Mouse (Mus musculus): ENCODE results near the gene Krtap3-1. TPM values are rescaled to one million over a fixed set of nuclear protein-coding genes. Genes with fewer than 3 reads are reported as not detected.

The Krtap3-1 gene
- polyA plus RNA-seq, 1 experiment from 2014 or later, result not detected

GRCm38 (mm10) chr11:99562580-99562979 is 3.9 kb downstream of the Krtap3-1 start:
- no peaks in the 10 kb centered on the region for H3K4me1 ChIP-seq (replicated peaks; ENCODE audit: insufficient read depth, low read length)
- H3K9ac ChIP-seq (ENCODE audit: low read depth, low read length), result no peak overlapping the region
- ATAC-seq (replicated peaks; ENCODE audit: low FRiP score, low read depth), result no peak
- no peaks in the 10 kb centered on the region for H3K27me3 ChIP-seq (ENCODE audit: insufficient read depth, low read length)
- TF ChIP-seq CTCF (IDR thresholded peaks at IDR 0.05; ENCODE audit: low read depth), result no peak
- WGBS, result 61% methylated on average over 6 of the region's 6 CpGs
- H3K9me3 ChIP-seq (replicated peaks; ENCODE audit: low read length), result no peaks in the 10 kb centered on the region
- no peak overlapping the region for H3K4me2 ChIP-seq (ENCODE audit: low read length)
- H3K27ac ChIP-seq, result no peak overlapping the region
- H3K36me3 ChIP-seq (ENCODE audit: insufficient read depth, low read length), result no peaks in the 10 kb centered on the region
- no peak overlapping the region for H3K4me3 ChIP-seq (replicated peaks; ENCODE audit: low read depth, low read length)
- no peak for DNase-seq (ENCODE audit: low spot score)

DNA sequence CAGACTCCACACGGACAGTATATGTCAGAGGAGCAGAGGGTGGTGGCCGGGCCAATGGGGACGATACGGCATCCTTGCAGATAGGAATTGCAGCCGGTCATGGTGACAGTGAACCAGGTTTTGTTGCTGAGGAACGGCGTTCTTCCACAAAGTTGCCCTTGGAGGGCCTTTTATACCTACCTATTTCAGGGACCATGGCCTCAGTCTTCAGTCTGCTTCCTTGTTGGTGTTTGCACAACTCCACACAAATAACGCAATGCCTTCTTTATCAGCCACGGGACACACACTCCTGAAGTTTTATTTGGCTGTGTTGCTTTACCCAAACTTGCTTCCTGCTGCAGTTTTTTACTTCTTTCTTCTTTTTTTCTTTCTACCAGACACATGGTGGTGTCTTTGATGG is 7.1 kb downstream of the Krtap3-1 start, which contains the start of gene Gm11939:
TSS of gene Gm11939 (minus strand) at position 101 of the 400 bp plus-strand sequence.
- WGBS, result 92% methylated on average over 9 of the region's 9 CpGs
- Histone ChIP-seq H3K27me3 (ENCODE audit: insufficient read depth, low read length) (no peaks in the 10 kb centered on the region), H3K36me3 (ENCODE audit: insufficient read depth, low read length) (no peaks in the 10 kb centered on the region), H3K4me3 (replicated peaks; ENCODE audit: low read depth, low read length) (no peak within 1 kb of the TSS), H3K27ac (no peak within 1 kb of the TSS), H3K9ac (ENCODE audit: low read depth, low read length) (no peak within 1 kb of the TSS), H3K4me2 (ENCODE audit: low read length) (no peak within 1 kb of the TSS), H3K4me1 (replicated peaks; ENCODE audit: insufficient read depth, low read length) (no peaks in the 10 kb centered on the region), H3K9me3 (replicated peaks; ENCODE audit: low read length) (no peaks in the 10 kb centered on the region)
- DNase-seq (ENCODE audit: low spot score) (no peak), ATAC-seq (replicated peaks; ENCODE audit: low FRiP score, low read depth) (no peak)
- no peak for TF ChIP-seq CTCF (IDR thresholded peaks at IDR 0.05; ENCODE audit: low read depth)

DNA sequence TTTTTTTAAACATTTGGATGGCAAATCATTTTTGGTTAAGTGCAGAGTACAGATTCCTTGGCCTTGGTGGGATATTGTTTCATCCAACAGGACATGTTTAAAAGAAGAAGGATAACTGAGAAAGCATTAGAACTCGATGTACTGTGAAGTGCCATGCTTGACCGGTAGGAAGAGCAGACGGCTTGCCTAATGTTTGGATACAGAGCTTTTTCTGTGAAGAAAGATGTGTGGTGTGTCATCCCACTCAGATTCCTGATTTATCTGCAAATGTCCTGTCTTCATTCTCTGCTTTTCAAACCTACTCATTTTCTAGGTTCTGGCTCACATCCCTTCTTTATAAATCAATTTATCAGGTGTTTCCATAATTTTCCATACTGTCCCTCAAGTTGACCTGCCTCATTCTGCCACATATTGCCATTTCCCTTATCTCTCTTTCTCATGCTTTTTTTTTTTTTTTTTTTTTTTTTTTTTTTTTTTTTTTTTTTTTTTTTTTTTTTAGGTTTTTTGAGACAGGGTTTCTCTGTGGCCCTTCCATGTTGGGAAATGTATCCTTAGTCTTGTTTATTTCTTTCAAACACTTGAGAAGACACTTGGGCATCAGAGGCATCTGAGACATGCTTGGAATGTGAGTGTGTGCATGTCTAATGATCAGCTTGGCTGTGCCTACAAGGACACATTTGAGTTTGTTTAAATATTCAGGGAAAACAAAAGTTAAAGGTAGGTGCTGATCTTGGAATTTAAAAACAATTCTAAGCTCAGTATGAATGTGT is 8.3 kb downstream of the Krtap3-1 start:
- no peaks in the 10 kb centered on the region for H3K9me3 ChIP-seq (replicated peaks; ENCODE audit: low read length)
- no peak overlapping the region for H3K27ac ChIP-seq
- H3K36me3 ChIP-seq (ENCODE audit: insufficient read depth, low read length), result no peaks in the 10 kb centered on the region
- H3K4me2 ChIP-seq (ENCODE audit: low read length), result no peak overlapping the region
- H3K4me3 ChIP-seq (replicated peaks; ENCODE audit: low read depth, low read length), result no peak overlapping the region
- DNase-seq (ENCODE audit: low spot score) (no peak), ATAC-seq (replicated peaks; ENCODE audit: low FRiP score, low read depth) (no peak)
- WGBS, result 46% methylated on average over 3 of the region's 3 CpGs
- H3K27me3 ChIP-seq (ENCODE audit: insufficient read depth, low read length), result no peaks in the 10 kb centered on the region
- H3K4me1 ChIP-seq (replicated peaks; ENCODE audit: insufficient read depth, low read length), result no peaks in the 10 kb centered on the region
- no peak for TF ChIP-seq CTCF (IDR thresholded peaks at IDR 0.05; ENCODE audit: low read depth)
- no peak overlapping the region for H3K9ac ChIP-seq (ENCODE audit: low read depth, low read length)

DNA sequence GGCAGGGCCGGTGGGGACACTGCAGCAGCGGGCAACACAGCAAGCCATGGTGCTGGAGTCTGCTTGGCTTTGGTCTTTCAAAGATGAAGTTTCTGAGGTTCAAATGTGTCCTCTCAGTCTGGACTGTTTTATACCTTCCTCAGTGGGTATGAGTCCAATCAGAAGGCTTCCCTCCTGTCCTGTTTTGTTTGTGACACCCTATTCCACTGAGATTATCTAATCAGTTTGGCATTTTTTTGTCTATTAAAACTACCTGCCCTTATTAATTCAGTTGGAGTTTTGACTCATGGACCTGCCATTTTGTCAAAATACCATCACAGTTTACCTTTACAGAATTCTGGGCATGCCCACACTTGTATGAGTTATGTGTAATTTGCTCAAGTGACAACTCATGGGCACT is 9.7 kb downstream of the Krtap3-1 start, which contains the start of gene Krtap3-2:
TSS of gene Krtap3-2 (minus strand) at position 101 of the 400 bp plus-strand sequence.
- Histone ChIP-seq H3K27me3 (ENCODE audit: insufficient read depth, low read length) (no peaks in the 10 kb centered on the region), H3K36me3 (ENCODE audit: insufficient read depth, low read length) (no peaks in the 10 kb centered on the region), H3K9ac (ENCODE audit: low read depth, low read length) (no peak within 1 kb of the TSS), H3K27ac (no peak within 1 kb of the TSS), H3K4me2 (ENCODE audit: low read length) (no peak within 1 kb of the TSS), H3K4me1 (replicated peaks; ENCODE audit: insufficient read depth, low read length) (no peaks in the 10 kb centered on the region), H3K4me3 (replicated peaks; ENCODE audit: low read depth, low read length) (no peak within 1 kb of the TSS), H3K9me3 (replicated peaks; ENCODE audit: low read length) (no peaks in the 10 kb centered on the region)
- ATAC-seq (replicated peaks; ENCODE audit: low FRiP score, low read depth), result no peak
- WGBS, result 100% methylated on average over 1 of the region's 2 CpGs
- no peak for TF ChIP-seq CTCF (IDR thresholded peaks at IDR 0.05; ENCODE audit: low read depth)
- no peak for DNase-seq (ENCODE audit: low spot score)

- Histone ChIP-seq H3K27ac (no peak overlapping the region), H3K27me3 (ENCODE audit: insufficient read depth, low read length) (no peaks in the 10 kb centered on the region), H3K4me2 (ENCODE audit: low read length) (no peak overlapping the region), H3K4me1 (replicated peaks; ENCODE audit: insufficient read depth, low read length) (no peaks in the 10 kb centered on the region), H3K4me3 (replicated peaks; ENCODE audit: low read depth, low read length) (no peak overlapping the region), H3K9me3 (replicated peaks; ENCODE audit: low read length) (no peaks in the 10 kb centered on the region), H3K9ac (ENCODE audit: low read depth, low read length) (no peak overlapping the region), H3K36me3 (ENCODE audit: insufficient read depth, low read length) (no peaks in the 10 kb centered on the region)
- ATAC-seq (replicated peaks; ENCODE audit: low FRiP score, low read depth) (no peak), DNase-seq (ENCODE audit: low spot score) (no peak)
- no peak for TF ChIP-seq CTCF (IDR thresholded peaks at IDR 0.05; ENCODE audit: low read depth)
- 79% methylated on average over 2 of the region's 2 CpGs for WGBS
Observed at GRCm38 (mm10) chr11:99556195-99556594, 10.2 kb downstream of the Krtap3-1 start.

DNA sequence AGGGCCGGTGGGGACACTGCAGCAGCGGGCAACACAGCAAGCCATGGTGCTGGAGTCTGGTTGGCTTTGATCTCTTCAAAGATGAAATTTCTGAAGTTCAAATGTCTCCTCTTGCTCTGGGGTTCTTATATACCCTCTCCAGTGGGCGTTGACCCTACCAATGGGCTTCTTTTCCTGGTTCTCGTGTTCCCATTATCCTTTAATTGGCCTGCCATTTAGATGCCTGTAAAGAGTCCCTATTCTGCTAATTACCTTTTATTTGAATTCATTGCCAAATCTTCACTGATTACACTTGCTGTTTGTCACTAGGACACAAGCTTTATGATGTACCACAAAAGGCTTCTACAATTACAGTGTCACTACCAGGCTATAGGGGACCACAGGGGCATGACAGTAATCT is 15.7 kb downstream of the Krtap3-1 start, which contains the start of gene Krtap3-3:
TSS of gene Krtap3-3 (minus strand) at position 101 of the 400 bp plus-strand sequence.
- ATAC-seq (replicated peaks; ENCODE audit: low FRiP score, low read depth), result no peak

More for the DNA sequence above, 15.7 kb downstream of the Krtap3-1 start, which contains the start of gene Krtap3-3:
- TF ChIP-seq CTCF (IDR thresholded peaks at IDR 0.05; ENCODE audit: low read depth), result no peak
- DNase-seq (ENCODE audit: low spot score), result no peak
- WGBS, result 46% methylated on average over 4 of the region's 4 CpGs
- Histone ChIP-seq H3K4me1 (replicated peaks; ENCODE audit: insufficient read depth, low read length) (no peaks in the 10 kb centered on the region), H3K27me3 (ENCODE audit: insufficient read depth, low read length) (no peaks in the 10 kb centered on the region), H3K27ac (no peak within 1 kb of the TSS), H3K9me3 (replicated peaks; ENCODE audit: low read length) (no peaks in the 10 kb centered on the region), H3K4me2 (ENCODE audit: low read length) (no peak within 1 kb of the TSS), H3K4me3 (replicated peaks; ENCODE audit: low read depth, low read length) (no peak within 1 kb of the TSS), H3K36me3 (ENCODE audit: insufficient read depth, low read length) (no peaks in the 10 kb centered on the region), H3K9ac (ENCODE audit: low read depth, low read length) (no peak within 1 kb of the TSS)

Measured in kidney, postnatal 0 days (tissue).